Mouse (Mus musculus) erythroid progenitor cell, adult 5-6 weeks (primary cell): ENCODE data around the gene Samm50. TPM values are rescaled to one million over a fixed set of nuclear protein-coding genes. Genes with fewer than 3 reads are reported as not detected.

ENCODE experiments used
- ATAC-seq: replicated peaks from 2 replicates; pipeline ENCODE4 v1.8.0; 2016; ENCODE audit warnings: moderate number of reproducible peaks, mild to moderate bottlenecking, moderate TSS enrichment, inconsistent platforms; ENCODE audit not compliant: poor library complexity, low FRiP score, severe bottlenecking
- total RNA-seq, 2 experiments: library from RNA; stranded (forward) in 1 of 2; stranded (reverse) in 1 of 2; fragments of 150-400 nt in 1 of 2; fragments of 186-747, 209-891 nt in 1 of 2; gene quantifications; 2 replicates each; pipeline versions ENCODE4 v1.2.3 to v1.2.4; 2015 to 2017; ENCODE audit warnings: low replicate concordance in 2 of 2

The Samm50 gene
- total RNA-seq, 2 experiments from 2014 or later = 4.1 to 12.6 TPM

GRCm38 (mm10) chr15:84210461-84210860 lies 18.4 kb downstream of the Samm50 start:
- ATAC-seq = no peak; the same call in 1 of the 2 replicates

- ATAC-seq = no peak
Observed at GRCm38 (mm10) chr15:84210941-84211340, 18.9 kb downstream of the Samm50 start.

GRCm38 (mm10) chr15:84211564-84211963 lies 19.5 kb downstream of the Samm50 start:
- ATAC-seq = no peak

GRCm38 (mm10) chr15:84212031-84212755 lies 20.2 kb downstream of the Samm50 start:
- ATAC-seq = peak; percentile 42; the same call in 1 of the 2 replicates

- no peak for ATAC-seq
Observed at GRCm38 (mm10) chr15:84212756-84213105, 20.7 kb downstream of the Samm50 start.

GRCm38 (mm10) chr15:84213162-84213739 lies 21.2 kb downstream of the Samm50 start:
- ATAC-seq = no peak

- ATAC-seq = no peak
Observed at GRCm38 (mm10) chr15:84214476-84214875, 22.4 kb downstream of the Samm50 start.

- no peak for ATAC-seq
Observed at GRCm38 (mm10) chr15:84215273-84215672, 23.2 kb downstream of the Samm50 start.

GRCm38 (mm10) chr15:84216026-84216425 lies 24.0 kb downstream of the Samm50 start:
- ATAC-seq = no peak

- ATAC-seq = no peak
Observed at GRCm38 (mm10) chr15:84216461-84217084, 24.5 kb downstream of the Samm50 start.

GRCm38 (mm10) chr15:84217969-84218782 lies 26.1 kb downstream of the Samm50 start:
- ATAC-seq = no peak

GRCm38 (mm10) chr15:84218783-84219271 lies 26.8 kb downstream of the Samm50 start:
- no peak for ATAC-seq

GRCm38 (mm10) chr15:84221539-84221938 lies 29.5 kb downstream of the Samm50 start:
- no peak for ATAC-seq

GRCm38 (mm10) chr15:84223423-84223822 lies 31.4 kb downstream of the Samm50 start:
- no peak for ATAC-seq

GRCm38 (mm10) chr15:84224779-84225178 lies 32.7 kb downstream of the Samm50 start:
- no peak for ATAC-seq

- ATAC-seq = no peak
Observed at GRCm38 (mm10) chr15:84226918-84227317, 34.9 kb downstream of the Samm50 start.

- ATAC-seq = peak; percentile 78
Observed at GRCm38 (mm10) chr15:84230661-84231060, 38.6 kb downstream of the Samm50 start.

- peak; percentile 89 for ATAC-seq
Observed at GRCm38 (mm10) chr15:84231113-84231712, 39.2 kb downstream of the Samm50 start.

GRCm38 (mm10) chr15:84231721-84232561 lies 39.9 kb downstream of the Samm50 start, which contains the start of gene Parvb:
Gene Parvb (plus strand): TSS chr15:84232043.
- ATAC-seq = peak; percentile 72
